Mouse (Mus musculus): ENCODE measurements at regions not wholly inside any gene's neighbourhood (a gene's known extent, or its start where the extent isn't known, plus 50 kb on each side); places are given as distances from the start of the nearest gene placed in this dataset.

GRCm38 (mm10) chr14:25301336-25302031 lies 157.5 kb upstream of the Zmiz1 start:
- H3K4me3 ChIP-seq, result no peak overlapping the region
- intact Hi-C loops (cut with DNase I), result loop anchor here (5.0 kb wide), 2 partner anchors 74 to 184 kb away; no protein-coding TSS in a partner anchor
- DNase-seq, result no peak
- no peak overlapping the region for H3K27ac ChIP-seq
- TF ChIP-seq CTCF (IDR thresholded peaks at IDR 0.05), result no peak

- Histone ChIP-seq H3K4me3 (peak overlapping the region; percentile 24), H3K27ac (peak overlapping the region; percentile 95)
- intact Hi-C loops (cut with DNase I), result loop anchor here (2.0 to 5.0 kb wide), 5 partner anchors 66 to 187 kb away; no protein-coding TSS in a partner anchor
- peak; percentile 49 for TF ChIP-seq CTCF (IDR thresholded peaks at IDR 0.05)
- peak; percentile 91 for DNase-seq
These were observed 154.6 kb upstream of the Zmiz1 start for GRCm38 (mm10) chr14:25304391-25304851.

- Histone ChIP-seq H3K4me3 (no peak overlapping the region), H3K27ac (peak overlapping the region; percentile 28; the same call in 1 of the 2 replicates)
- TF ChIP-seq CTCF (IDR thresholded peaks at IDR 0.05), result no peak
- DNase-seq, result no peak
- intact Hi-C loops (cut with DNase I), result loop anchor here (5.0 kb wide), 2 partner anchors 46 to 261 kb away; no protein-coding TSS in a partner anchor
These were observed 152.8 kb upstream of the Zmiz1 start for GRCm38 (mm10) chr14:25306166-25306565.

- intact Hi-C loops (cut with DNase I), result loop anchor here (5.0 kb wide), 2 partner anchors 45 to 260 kb away; no protein-coding TSS in a partner anchor
- Histone ChIP-seq H3K4me3 (no peak overlapping the region), H3K27ac (peak overlapping the region; percentile 16; the same call in 1 of the 2 replicates)
- DNase-seq, result no peak
- TF ChIP-seq CTCF (IDR thresholded peaks at IDR 0.05), result no peak
These were observed 151.9 kb upstream of the Zmiz1 start for GRCm38 (mm10) chr14:25306961-25307654.

- intact Hi-C loops (cut with DNase I), result loop anchor here (5.0 kb wide), 2 partner anchors 44 to 259 kb away; no protein-coding TSS in a partner anchor
- no peak overlapping the region for H3K4me3 ChIP-seq
- DNase-seq, result no peak
- H3K27ac ChIP-seq, result no peak overlapping the region
- TF ChIP-seq CTCF (IDR thresholded peaks at IDR 0.05), result no peak
These were observed 150.9 kb upstream of the Zmiz1 start for GRCm38 (mm10) chr14:25308051-25308450.

GRCm38 (mm10) chr14:25310671-25311151 lies 148.3 kb upstream of the Zmiz1 start:
- TF ChIP-seq CTCF (IDR thresholded peaks at IDR 0.05), result no peak
- no peak for DNase-seq
- Histone ChIP-seq H3K27ac (peak overlapping the region; percentile 0; the same call in 1 of the 2 replicates), H3K4me3 (no peak overlapping the region)
- intact Hi-C loops (cut with DNase I), result no loop called here

- no peak for TF ChIP-seq CTCF (IDR thresholded peaks at IDR 0.05)
- DNase-seq, result no peak
- Histone ChIP-seq H3K27ac (no peak overlapping the region), H3K4me3 (no peak overlapping the region)
- intact Hi-C loops (cut with DNase I), result no loop called here
These were observed 147.5 kb upstream of the Zmiz1 start for GRCm38 (mm10) chr14:25311475-25311874.

GRCm38 (mm10) chr14:25312135-25312534 lies 146.8 kb upstream of the Zmiz1 start:
- no peak overlapping the region for H3K27ac ChIP-seq
- intact Hi-C loops (cut with DNase I), result no loop called here

GRCm38 (mm10) chr14:25312814-25313426 lies 146.1 kb upstream of the Zmiz1 start:
- intact Hi-C loops (cut with DNase I), result no loop called here
- no peak overlapping the region for H3K4me3 ChIP-seq
- no peak overlapping the region for H3K27ac ChIP-seq
- no peak for DNase-seq
- no peak for TF ChIP-seq CTCF (IDR thresholded peaks at IDR 0.05)

More at GRCm38 (mm10) chr14:25312135-25312534, 146.8 kb upstream of the Zmiz1 start:
- TF ChIP-seq CTCF (IDR thresholded peaks at IDR 0.05), result no peak
- no peak overlapping the region for H3K4me3 ChIP-seq
- no peak for DNase-seq

- intact Hi-C loops (cut with DNase I), result no loop called here
- no peak for DNase-seq
- no peak overlapping the region for H3K27ac ChIP-seq
- H3K4me3 ChIP-seq, result no peak overlapping the region
- TF ChIP-seq CTCF (IDR thresholded peaks at IDR 0.05), result no peak
These were observed 145.2 kb upstream of the Zmiz1 start for GRCm38 (mm10) chr14:25313693-25314240.

- no peak for TF ChIP-seq CTCF (IDR thresholded peaks at IDR 0.05)
- no peak overlapping the region for H3K4me3 ChIP-seq
- intact Hi-C loops (cut with DNase I), result no loop called here
- H3K27ac ChIP-seq, result no peak overlapping the region
- DNase-seq, result no peak
These were observed 142.5 kb upstream of the Zmiz1 start for GRCm38 (mm10) chr14:25316491-25316890.
